Mouse (Mus musculus) cerebellum, adult 2 months (tissue): ENCODE measurements around the gene Foxn1.

Source experiments
- CTCF ChIP-seq: fragments of 200-500 bp; IDR thresholded peaks from 2 replicates; pipeline ENCODE4 v1.5.1; 2011; ENCODE audit warnings: low read depth, mild to moderate bottlenecking, control low read depth, low read length, moderate library complexity, borderline replicate concordance; ENCODE audit not compliant: insufficient read depth
- POLR2A ChIP-seq: fragments of 200-500 bp; IDR thresholded peaks from 2 replicates; pipeline ENCODE4 v1.6.1; 2011; ENCODE audit warnings: low read length, control low read depth, borderline replicate concordance; ENCODE audit not compliant: insufficient read depth

- TF ChIP-seq POLR2A (peak; percentile 90), CTCF (no peak)
Measured at GRCm38 (mm10) chr11:78327634-78328511, 58.5 kb downstream of the Foxn1 start, which contains the start of gene Pigs.
